11 mouse cellular contexts compared by ENCODE assay signal in the genomic region with DNA sequence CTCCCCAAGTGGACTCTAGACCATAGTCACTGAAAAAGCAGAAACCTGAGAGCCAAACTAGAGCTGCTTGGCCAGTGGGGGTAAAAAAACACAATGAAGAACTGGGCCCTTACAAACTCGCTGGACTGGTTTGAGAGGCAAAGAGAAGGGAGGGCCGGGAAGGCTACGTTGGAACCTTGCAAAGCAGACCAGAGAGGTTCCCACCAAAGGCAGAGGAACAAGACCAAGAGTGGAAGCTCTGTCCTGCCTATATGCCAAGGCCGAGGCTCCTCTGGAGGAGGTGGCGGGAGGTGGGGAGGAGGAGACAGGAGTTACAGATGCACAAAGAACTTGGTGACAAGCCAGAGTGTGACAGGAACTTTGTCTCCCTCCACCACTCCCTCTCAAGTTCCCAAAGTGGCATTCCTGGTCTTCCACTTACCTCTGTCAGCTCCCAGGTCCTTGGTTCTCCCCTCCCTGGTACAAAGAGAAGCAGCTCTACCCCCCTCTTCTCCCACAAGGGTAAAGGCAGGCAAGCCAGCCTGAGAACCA. TPM values are rescaled to one million over a fixed set of nuclear protein-coding genes. Genes with fewer than 3 reads are reported as not detected.
A peak's percentile ranks its signal among the peaks of the same experiment; 100 is the strongest.
DNase-seq lines count a peak whose midpoint lies in the region; ATAC-seq lines count a peak whose summit lies in the region.
"Had no signal": no experiment of that assay in that cellular context is flagged by ENCODE, and none has a peak within 500 bp of the region (broad histone marks: within the 10 kb centered on the region; RNA-seq: fewer than 3 reads in every experiment).

No protein-coding gene starts in this region.

- H3K27me3 ChIP-seq in lung, embryonic 15.5 days, result peaks cover 6% of the 10 kb centered on the region; the same call in 1 of the 2 replicates
- H3K27me3 ChIP-seq: neural tube, embryonic 12.5 days had no signal

- no peak overlapping the region for H3K9ac ChIP-seq in lung, embryonic 15.5 days
- H3K9ac ChIP-seq: neural tube, embryonic 12.5 days had no signal

- peaks cover 22% of the 10 kb centered on the region for H3K4me1 ChIP-seq in lung, embryonic 15.5 days

- ATAC-seq in lung, embryonic 15.5 days (ENCODE audit: borderline replicate concordance, extremely low read depth, low FRiP score, low TSS enrichment), result peak; percentile 7; the same call in 1 of the 2 replicates

- H3K4me2 ChIP-seq in lung, embryonic 15.5 days, result peak overlapping the region; percentile 93
- H3K4me2 ChIP-seq: neural tube, embryonic 12.5 days had no signal

- H3K4me3 ChIP-seq in lung, embryonic 15.5 days, result peak overlapping the region; percentile 24
- H3K4me3 ChIP-seq: neural tube, embryonic 12.5 days had no signal

- 35% methylated on average over 5 of the region's 5 CpGs for WGBS in lung, embryonic 15.5 days

- H3K36me3 ChIP-seq in lung, embryonic 15.5 days, result no peaks in the 10 kb centered on the region
- H3K36me3 ChIP-seq: neural tube, embryonic 12.5 days had no signal

- DNase-seq in adrenal gland, postnatal 10 days, result peak; percentile 23
- no peak for DNase-seq in adrenal gland, postnatal 25 days
- peak; percentile 44 to 48 for DNase-seq in urinary bladder, adult 18-20 months (ENCODE audit: low spot score in 2 of 2)
- DNase-seq in urinary bladder, postnatal 10 days (ENCODE audit: low spot score), result no peak
- peak; percentile 48 to 56 for DNase-seq in urinary bladder, postnatal 36 days (ENCODE audit: low spot score in 2 of 2)
- no peak for DNase-seq in thymus, postnatal 25 days
- DNase-seq in right cerebral cortex, adult 2 months (ENCODE audit: low spot score in 2 of 2), result no peak
- DNase-seq: heart, postnatal 14 days; thymus, postnatal 14 days had no signal

- H3K9me3 ChIP-seq in lung, embryonic 15.5 days, result no peaks in the 10 kb centered on the region
- H3K9me3 ChIP-seq: neural tube, embryonic 12.5 days had no signal

- H3K27ac ChIP-seq in lung, embryonic 15.5 days, result peak overlapping the region; percentile 95
- H3K27ac ChIP-seq: neural tube, embryonic 12.5 days had no signal

RNA-seq across cellular contexts. Expression of gene Cgn, which starts 2.1 kb away (rescaled TPM):
- 1 to 10 TPM; 3.1 to 4.6 TPM for total RNA-seq in adrenal gland, postnatal 10 days (2021)
- total RNA-seq in adrenal gland, postnatal 25 days (2021), result 1.0 and 1.3 TPM in 2 replicates
- polyA plus RNA-seq in lung, embryonic 15.5 days (2015; fragmentation: Nextera tagmentation; extraction: Ambion mirVana), result 28.8 and 29.7 TPM in 2 replicates

RNA-seq across cellular contexts. Expression of gene Pogz, which starts 53.1 kb away (rescaled TPM):
- 10 to 100 TPM; 24.8 to 41.9 TPM for total RNA-seq in adrenal gland, postnatal 10 days (2021)
- total RNA-seq in adrenal gland, postnatal 25 days (2021), result 41.9 and 46.1 TPM in 2 replicates
- 13.7 and 16.3 TPM in 2 replicates for polyA plus RNA-seq in lung, embryonic 15.5 days (2015; fragmentation: Nextera tagmentation; extraction: Ambion mirVana)

Comparison
In these comparisons a context has a peak if more than half of its experiments do, and no peak if none do; other contexts are left out.
1. DNase-seq: peak in adrenal gland, postnatal 10 days (single experiment), urinary bladder, adult 18-20 months (2 of 2) and urinary bladder, postnatal 36 days (2 of 2); none in adrenal gland, postnatal 25 days (single experiment), urinary bladder, postnatal 10 days (single experiment), thymus, postnatal 25 days (single experiment) and right cerebral cortex, adult 2 months (0 of 2).